31 mouse cellular contexts compared by ENCODE assay signal in the genomic region with DNA sequence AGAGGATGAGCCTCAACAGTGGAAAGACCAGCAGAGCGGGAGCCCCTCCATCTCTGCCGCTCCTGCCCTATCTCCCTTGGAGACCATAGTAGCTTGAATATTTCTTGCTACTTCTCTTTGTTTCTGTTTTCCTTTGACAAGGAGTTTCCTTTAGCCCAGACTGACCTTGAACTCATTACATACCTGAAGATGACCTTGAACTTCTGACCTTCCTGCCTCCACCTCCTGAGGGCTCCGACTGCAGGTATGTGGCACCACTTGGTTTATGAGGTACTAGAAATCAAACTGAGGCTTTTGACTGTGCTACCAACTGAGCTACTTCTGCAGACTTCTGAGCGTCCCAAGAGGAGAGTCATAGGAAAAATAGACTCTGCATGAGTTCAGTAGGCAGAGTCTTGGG. TPM values are rescaled to one million over a fixed set of nuclear protein-coding genes. Genes with fewer than 3 reads are reported as not detected.
DNase-seq lines count a peak whose midpoint lies in the region; ATAC-seq and TF ChIP-seq lines count a peak whose summit lies in the region.
"Had no signal": no experiment of that assay in that cellular context is flagged by ENCODE, and none has a peak within 500 bp of the region (broad histone marks: within the 10 kb centered on the region; RNA-seq: fewer than 3 reads in every experiment).

No protein-coding gene starts in this region.

- peaks cover 17% of the 10 kb centered on the region for H3K4me1 ChIP-seq in intestine, embryonic 14.5 days (replicated peaks; ENCODE audit: control insufficient read depth, insufficient read depth, low read length)
- H3K4me1 ChIP-seq in intestine, postnatal 0 days (replicated peaks; ENCODE audit: control insufficient read depth, insufficient read depth, low read length): no peaks in the 10 kb centered on the region
- no peaks in the 10 kb centered on the region for H3K4me1 ChIP-seq in stomach, embryonic 14.5 days (ENCODE audit: control insufficient read depth, insufficient read depth, low read length)
- H3K4me1 ChIP-seq in stomach, postnatal 0 days (replicated peaks; ENCODE audit: control insufficient read depth, insufficient read depth): no peaks in the 10 kb centered on the region
- H3K4me1 ChIP-seq: forebrain, embryonic 13.5 days; heart, embryonic 15.5 days; hindbrain, embryonic 13.5 days had no signal

- no peaks in the 10 kb centered on the region for H3K27me3 ChIP-seq in intestine, embryonic 14.5 days (replicated peaks; ENCODE audit: control insufficient read depth, insufficient read depth, low read length)
- H3K27me3 ChIP-seq in intestine, postnatal 0 days (replicated peaks; ENCODE audit: control insufficient read depth, insufficient read depth, low read length): no peaks in the 10 kb centered on the region
- H3K27me3 ChIP-seq in stomach, embryonic 14.5 days (ENCODE audit: control insufficient read depth, insufficient read depth, low read length): no peaks in the 10 kb centered on the region
- no peaks in the 10 kb centered on the region for H3K27me3 ChIP-seq in stomach, postnatal 0 days (ENCODE audit: control insufficient read depth, insufficient read depth, low read length)
- H3K27me3 ChIP-seq: CH12.LX; forebrain, embryonic 13.5 days; heart, embryonic 12.5 days; heart, embryonic 15.5 days; hindbrain, embryonic 13.5 days; Patski had no signal

- no peak for DNase-seq in intestine, embryonic 14.5 days (ENCODE audit: low spot score)
- no peak for DNase-seq in stomach, postnatal 0 days (ENCODE audit: low spot score)
- DNase-seq in ES-CJ7 (ENCODE audit: low read depth, low spot score): peak; percentile 90
- peak; percentile 80 for DNase-seq in ZHBTc4 (ENCODE audit: low read depth, low spot score)
- no peak for DNase-seq in left cerebral cortex, postnatal 36 days (ENCODE audit: low spot score in 2 of 2)
- DNase-seq in c-Kit-positive CD71-positive TER-119-positive erythroid progenitor cells, embryonic 14.5 days (ENCODE audit: low spot score): no peak
- DNase-seq: adrenal gland, adult 8-10 months; adrenal gland, postnatal 25 days; B cell, adult 2 months; cerebellum, adult 18-20 months; cerebellum, adult 9-10 months; cerebellum, postnatal 14 days; gastrocnemius, postnatal 10 days; gastrocnemius, postnatal 36 days; heart, adult 2 months; heart, postnatal 10 days; heart, postnatal 36 days had no signal

- 42% methylated on average over 4 of the region's 4 CpGs for WGBS in intestine, embryonic 14.5 days
- 81% methylated on average over 4 of the region's 4 CpGs for WGBS in intestine, postnatal 0 days
- 71% methylated on average over 4 of the region's 4 CpGs for WGBS in stomach, embryonic 14.5 days
- 73% methylated on average over 4 of the region's 4 CpGs for WGBS in stomach, postnatal 0 days

- no peak overlapping the region for H3K9ac ChIP-seq in intestine, embryonic 14.5 days (ENCODE audit: low read length)
- no peak overlapping the region for H3K9ac ChIP-seq in intestine, postnatal 0 days (ENCODE audit: low read depth, low read length)
- H3K9ac ChIP-seq in stomach, embryonic 14.5 days (replicated peaks; ENCODE audit: low read depth, low read length): no peak overlapping the region
- no peak overlapping the region for H3K9ac ChIP-seq in stomach, postnatal 0 days (ENCODE audit: low read length)
- H3K9ac ChIP-seq: forebrain, embryonic 13.5 days; heart, embryonic 12.5 days; heart, embryonic 15.5 days; hindbrain, embryonic 13.5 days had no signal

- H3K4me2 ChIP-seq in intestine, embryonic 14.5 days (ENCODE audit: low read length): no peak overlapping the region
- no peak overlapping the region for H3K4me2 ChIP-seq in intestine, postnatal 0 days (replicated peaks; ENCODE audit: low read depth)
- no peak overlapping the region for H3K4me2 ChIP-seq in stomach, embryonic 14.5 days (replicated peaks; ENCODE audit: low read depth, low read length)
- no peak overlapping the region for H3K4me2 ChIP-seq in stomach, postnatal 0 days (replicated peaks; ENCODE audit: low read depth)
- H3K4me2 ChIP-seq: forebrain, embryonic 13.5 days; heart, embryonic 12.5 days; heart, embryonic 15.5 days; hindbrain, embryonic 13.5 days had no signal

- no peak for TF ChIP-seq EP300 in stomach, postnatal 0 days (optimal IDR thresholded peaks at IDR 0.05)

- intact Hi-C loops in left cerebral cortex, postnatal 36 days (cut with DNase I): no loop called here

- H3K9me3 ChIP-seq in intestine, embryonic 14.5 days (ENCODE audit: control insufficient read depth, low read length): no peaks in the 10 kb centered on the region
- no peaks in the 10 kb centered on the region for H3K9me3 ChIP-seq in intestine, postnatal 0 days (ENCODE audit: control insufficient read depth)
- H3K9me3 ChIP-seq in stomach, embryonic 14.5 days (ENCODE audit: control insufficient read depth, low read depth, low read length): no peaks in the 10 kb centered on the region
- H3K9me3 ChIP-seq in stomach, postnatal 0 days (ENCODE audit: control insufficient read depth, low read length): no peaks in the 10 kb centered on the region
- H3K9me3 ChIP-seq: forebrain, embryonic 10.5 days; forebrain, embryonic 13.5 days; G1E; heart, embryonic 12.5 days; heart, embryonic 15.5 days; hindbrain, embryonic 10.5 days; hindbrain, embryonic 13.5 days had no signal

- no peaks in the 10 kb centered on the region for H3K36me3 ChIP-seq in intestine, embryonic 14.5 days (ENCODE audit: control insufficient read depth, insufficient read depth, low read length)
- no peaks in the 10 kb centered on the region for H3K36me3 ChIP-seq in intestine, postnatal 0 days (ENCODE audit: control insufficient read depth, insufficient read depth)
- no peaks in the 10 kb centered on the region for H3K36me3 ChIP-seq in stomach, embryonic 14.5 days (ENCODE audit: control insufficient read depth, insufficient read depth, low read length)
- H3K36me3 ChIP-seq in stomach, postnatal 0 days (ENCODE audit: control insufficient read depth, insufficient read depth, low read length): no peaks in the 10 kb centered on the region
- H3K36me3 ChIP-seq: forebrain, embryonic 10.5 days; G1E; heart, embryonic 12.5 days; heart, embryonic 15.5 days; hindbrain, embryonic 10.5 days; hindbrain, embryonic 13.5 days had no signal

- ATAC-seq in intestine, embryonic 14.5 days (replicated peaks; ENCODE audit: low FRiP score, low TSS enrichment, low read depth): no peak
- no peak for ATAC-seq in intestine, postnatal 0 days
- no peak for ATAC-seq in stomach, embryonic 14.5 days (ENCODE audit: insufficient number of reproducible peaks, insufficient read depth, low FRiP score, low read depth)
- ATAC-seq in stomach, postnatal 0 days (ENCODE audit: low FRiP score, low TSS enrichment): no peak
- ATAC-seq: activated CD4-positive, CD25-positive, alpha-beta regulatory T cell, adult 4 months; forebrain, embryonic 13.5 days; forebrain, embryonic 16.5 days; hindbrain, embryonic 16.5 days; Patski had no signal

- TF ChIP-seq CTCF in intestine, postnatal 0 days (IDR thresholded peaks at IDR 0.05; ENCODE audit: low read depth): no peak
- no peak for TF ChIP-seq CTCF in stomach, postnatal 0 days (IDR thresholded peaks at IDR 0.05; ENCODE audit: low read depth)

- H3K27ac ChIP-seq in intestine, embryonic 14.5 days (ENCODE audit: low read depth): peak overlapping the region; percentile 30; the same call in 1 of the 2 replicates
- no peak overlapping the region for H3K27ac ChIP-seq in intestine, postnatal 0 days (ENCODE audit: low read depth, low read length)
- H3K27ac ChIP-seq in stomach, embryonic 14.5 days (ENCODE audit: low read length): peak overlapping the region; percentile 16; the same call in 1 of the 2 replicates
- H3K27ac ChIP-seq in stomach, postnatal 0 days (replicated peaks): no peak overlapping the region
- H3K27ac ChIP-seq: forebrain, embryonic 10.5 days; forebrain, embryonic 13.5 days; heart, adult 2 months; heart, embryonic 15.5 days; hindbrain, embryonic 10.5 days; hindbrain, embryonic 13.5 days had no signal

- no peak overlapping the region for H3K4me3 ChIP-seq in intestine, embryonic 14.5 days (ENCODE audit: low read depth, low read length)
- H3K4me3 ChIP-seq in intestine, postnatal 0 days (ENCODE audit: low read depth, low read length): no peak overlapping the region
- no peak overlapping the region for H3K4me3 ChIP-seq in stomach, embryonic 14.5 days (ENCODE audit: low read depth, low read length)
- H3K4me3 ChIP-seq in stomach, postnatal 0 days (ENCODE audit: low read depth, low read length): no peak overlapping the region
- H3K4me3 ChIP-seq: forebrain, embryonic 10.5 days; forebrain, embryonic 13.5 days; heart, adult 2 months; heart, embryonic 12.5 days; heart, embryonic 15.5 days; hindbrain, embryonic 10.5 days; hindbrain, embryonic 13.5 days had no signal

RNA-seq across cellular contexts. Expression of gene Cald1, which starts 38.8 kb away (rescaled TPM):
- polyA plus RNA-seq in intestine, embryonic 14.5 days (2014; fragmentation: Nextera tagmentation; extraction: Ambion mirVana): 309 and 368 TPM in 2 replicates
- 239 and 283 TPM in 2 replicates for polyA plus RNA-seq in intestine, postnatal 0 days (2015; fragmentation: Nextera tagmentation; extraction: Ambion mirVana)
- 366 and 368 TPM in 2 replicates for polyA plus RNA-seq in stomach, embryonic 14.5 days (2014; fragmentation: Nextera tagmentation; extraction: Ambion mirVana)
- 199 and 301 TPM in 2 replicates for polyA plus RNA-seq in stomach, postnatal 0 days (2015; fragmentation: Nextera tagmentation; extraction: Ambion mirVana)
- total RNA-seq in left cerebral cortex, postnatal 36 days (2021): 10 to 100 TPM; 23.6 to 25.6 TPM
- polyA plus RNA-seq: activated CD4-positive, CD25-positive, alpha-beta regulatory T cell, adult 4 months; G1E had no signal

Comparison
In these comparisons a context has a peak if more than half of its experiments do, and no peak if none do; other contexts are left out.
1. H3K27ac ChIP-seq: peak in intestine, embryonic 14.5 days (single experiment) and stomach, embryonic 14.5 days (single experiment); none in intestine, postnatal 0 days (single experiment) and stomach, postnatal 0 days (single experiment).
2. DNase-seq: peak in ES-CJ7 (single experiment) and ZHBTc4 (single experiment); none in intestine, embryonic 14.5 days (single experiment), stomach, postnatal 0 days (single experiment), left cerebral cortex, postnatal 36 days (0 of 2) and c-Kit-positive CD71-positive TER-119-positive erythroid progenitor cells, embryonic 14.5 days (single experiment).